Mouse (Mus musculus): ENCODE measurements around the gene Aunip. TPM values are rescaled to one million over a fixed set of nuclear protein-coding genes. Genes with fewer than 3 reads are reported as not detected.

The Aunip gene
- total RNA-seq (2021) = not detected
- long read RNA-seq, experiment 1 = 0 reads
- long read RNA-seq, experiment 2 = 0 reads

GRCm38 (mm10) chr4:134510845-134511411 lies at the start of gene Aunip:
Gene Aunip, plus strand, starts transcription at chr4:134510999.
- H3K27ac ChIP-seq = no peak within 1 kb of the TSS
- TF ChIP-seq CTCF (IDR thresholded peaks at IDR 0.05) = no peak
- peak within 1 kb of the TSS; percentile 72 for H3K4me3 ChIP-seq
- intact Hi-C loops (cut with DNase I) = no loop called here
- DNase-seq = peak; percentile 96

GRCm38 (mm10) chr4:134461252-134461651 lies 49.5 kb upstream of the Aunip start:
- no peak for TF ChIP-seq CTCF (IDR thresholded peaks at IDR 0.05)
- H3K27ac ChIP-seq = no peak overlapping the region
- DNase-seq = no peak
- intact Hi-C loops (cut with DNase I) = no loop called here
- no peak overlapping the region for H3K4me3 ChIP-seq

GRCm38 (mm10) chr4:134465789-134466188 lies 45.0 kb upstream of the Aunip start:
- TF ChIP-seq CTCF (IDR thresholded peaks at IDR 0.05) = no peak
- intact Hi-C loops (cut with DNase I) = no loop called here

GRCm38 (mm10) chr4:134466381-134467262 lies 44.2 kb upstream of the Aunip start:
- TF ChIP-seq CTCF (IDR thresholded peaks at IDR 0.05) = no peak
- Histone ChIP-seq H3K4me3 (no peak overlapping the region), H3K27ac (no peak overlapping the region; the same call in 1 of the 2 replicates)
- DNase-seq = no peak
- intact Hi-C loops (cut with DNase I) = no loop called here

More at GRCm38 (mm10) chr4:134465789-134466188, 45.0 kb upstream of the Aunip start:
- H3K27ac ChIP-seq = no peak overlapping the region
- H3K4me3 ChIP-seq = no peak overlapping the region
- DNase-seq = no peak

GRCm38 (mm10) chr4:134467435-134468214 lies 43.2 kb upstream of the Aunip start:
- peak overlapping the region; percentile 83 for H3K4me3 ChIP-seq
- intact Hi-C loops (cut with DNase I) = loop anchor here (2.0 kb wide), 1 partner anchor 71 kb away; the partner anchor contains the start of gene Pafah2
- no peak for TF ChIP-seq CTCF (IDR thresholded peaks at IDR 0.05)
- peak; percentile 29 for DNase-seq
- peak overlapping the region; percentile 78 for H3K27ac ChIP-seq

- Histone ChIP-seq H3K27ac (peak within 1 kb of the TSS; percentile 78), H3K4me3 (peak within 1 kb of the TSS; percentile 83)
- intact Hi-C loops (cut with DNase I) = loop anchor here (2.0 kb wide), 1 partner anchor 71 kb away; the partner anchor contains the start of gene Pafah2
- TF ChIP-seq CTCF (IDR thresholded peaks at IDR 0.05) = no peak
- peak; percentile 96 for DNase-seq
Observed at GRCm38 (mm10) chr4:134468215-134468575, 42.6 kb upstream of the Aunip start, which contains the start of gene Stmn1. Gene Stmn1, plus strand, starts transcription at chr4:134468320.

GRCm38 (mm10) chr4:134468578-134469266 lies 42.1 kb upstream of the Aunip start:
- H3K27ac ChIP-seq = peak overlapping the region; percentile 78
- intact Hi-C loops (cut with DNase I) = loop anchor here (2.0 kb wide), 1 partner anchor 72 kb away; the partner anchor contains the start of gene Pafah2
- peak overlapping the region; percentile 83 for H3K4me3 ChIP-seq
- DNase-seq = peak; percentile 95
- TF ChIP-seq CTCF (IDR thresholded peaks at IDR 0.05) = no peak

GRCm38 (mm10) chr4:134469341-134469796 lies 41.4 kb upstream of the Aunip start:
- Histone ChIP-seq H3K4me3 (peak overlapping the region; percentile 83), H3K27ac (no peak overlapping the region)
- TF ChIP-seq CTCF (IDR thresholded peaks at IDR 0.05) = no peak
- no peak for DNase-seq
- intact Hi-C loops (cut with DNase I) = loop anchor here (2.0 kb wide), 1 partner anchor 73 kb away; the partner anchor contains the start of gene Pafah2

GRCm38 (mm10) chr4:134469985-134470384 lies 40.8 kb upstream of the Aunip start:
- intact Hi-C loops (cut with DNase I) = loop anchor here (2.0 to 10.0 kb wide), 2 partner anchors 73 to 205 kb away; partner anchors contain the start of gene Pafah2
- Histone ChIP-seq H3K27ac (no peak overlapping the region), H3K4me3 (no peak overlapping the region)
- no peak for DNase-seq
- TF ChIP-seq CTCF (IDR thresholded peaks at IDR 0.05) = no peak

GRCm38 (mm10) chr4:134471469-134471868 lies 39.3 kb upstream of the Aunip start:
- DNase-seq = no peak
- TF ChIP-seq CTCF (IDR thresholded peaks at IDR 0.05) = peak; percentile 25
- no peak overlapping the region for H3K27ac ChIP-seq
- no peak overlapping the region for H3K4me3 ChIP-seq
- intact Hi-C loops (cut with DNase I) = loop anchor here (10.0 kb wide), 1 partner anchor 207 kb away; no protein-coding TSS in a partner anchor

- Histone ChIP-seq H3K4me3 (no peak overlapping the region), H3K27ac (peak overlapping the region; percentile 7; the same call in 1 of the 2 replicates)
- intact Hi-C loops (cut with DNase I) = loop anchor here (10.0 kb wide), 1 partner anchor 209 kb away; no protein-coding TSS in a partner anchor
- DNase-seq = no peak
- TF ChIP-seq CTCF (IDR thresholded peaks at IDR 0.05) = no peak
Observed at GRCm38 (mm10) chr4:134473764-134474163, 37.0 kb upstream of the Aunip start.
